Mouse (Mus musculus) brain, embryonic 14.5 days (tissue): ENCODE data around the gene P2ry6.

ENCODE experiments used
- CTCF ChIP-seq: fragments of 200-500 bp; IDR thresholded peaks from 2 replicates; pipeline ENCODE4 v1.5.1; 2012; ENCODE audit warnings: inconsistent platforms, mild to moderate bottlenecking, moderate library complexity, borderline replicate concordance; ENCODE audit not compliant: insufficient read depth, insufficient read length; ENCODE audit errors: extremely low read depth
- POLR2A ChIP-seq: fragments of 200-500 bp; IDR thresholded peaks from 2 replicates; pipeline ENCODE4 v1.6.1; 2012; ENCODE audit warnings: mild to moderate bottlenecking, inconsistent platforms, borderline replicate concordance; ENCODE audit not compliant: poor library complexity, insufficient read depth, insufficient read length, severe bottlenecking; ENCODE audit errors: extremely low read depth

DNA sequence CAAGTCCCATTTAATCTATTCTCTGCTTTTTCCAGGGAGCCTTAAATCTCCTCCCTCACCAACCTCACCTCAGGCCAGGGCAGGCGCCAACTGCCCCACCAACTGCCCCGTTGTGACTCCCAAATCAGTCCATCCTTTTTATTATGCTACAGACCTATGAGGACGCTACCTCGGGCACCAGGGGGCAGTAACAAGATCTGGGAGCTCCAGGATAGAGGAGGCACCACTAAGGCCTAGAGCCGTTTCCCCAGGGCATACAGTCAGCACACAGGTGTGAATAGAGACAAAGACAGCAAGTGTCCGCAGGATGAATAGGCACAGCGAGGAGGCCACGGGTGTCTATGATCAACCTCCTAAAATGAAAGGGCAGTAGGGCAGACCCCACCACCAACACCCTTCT, 65.9 kb downstream of the P2ry6 start:
- peak; percentile 42; the same call in 1 of the 2 replicates for TF ChIP-seq CTCF
- TF ChIP-seq POLR2A, result no peak
